Mouse (Mus musculus) megakaryocyte, embryonic 14.5 days (primary cell): ENCODE results near the gene 2310002L09Rik. TPM values are rescaled to one million over a fixed set of nuclear protein-coding genes. Genes with fewer than 3 reads are reported as not detected.
"Not testable (repeated sequence)": the region's sequence is repeated elsewhere in the genome, so short reads cannot be mapped to it uniquely, and the experiment has no call there.

Source experiments
- H3K27me3 ChIP-seq: replicated peaks from 2 replicates; pipeline ENCODE3; 2012; ENCODE audit warnings: inconsistent platforms
- H3K36me3 ChIP-seq: replicated peaks from 2 replicates; pipeline ENCODE3; 2012; ENCODE audit warnings: low read length, inconsistent platforms, mixed read lengths
- H3K4me1 ChIP-seq: 2 replicates; pipeline ENCODE4 v1.6.1; 2012; ENCODE audit warnings: inconsistent platforms
- H3K4me3 ChIP-seq: replicated peaks from 2 replicates; pipeline ENCODE3; 2012; ENCODE audit warnings: moderate library complexity, mild to moderate bottlenecking, inconsistent platforms
- H3K9me3 ChIP-seq: 2 replicates; pipeline ENCODE4 v1.6.1; 2012; ENCODE audit warnings: inconsistent platforms
- FLI1 ChIP-seq: IDR thresholded peaks from 2 replicates; pipeline ENCODE4 v1.6.1; 2012; ENCODE audit warnings: low read length, inconsistent platforms, mixed read lengths
- GATA1 ChIP-seq: IDR thresholded peaks from 3 replicates; pipeline ENCODE4 v1.6.1; 2012; ENCODE audit warnings: mixed read lengths, low read length, inconsistent platforms, borderline replicate concordance
- polyA plus RNA-seq: library from polyadenylated mRNA; stranded (reverse); fragments of >175 nt; gene quantifications from 2 replicates; pipeline ENCODE4 v1.2.3, GENCODE M21; 2012; ENCODE audit warnings: low replicate concordance; ENCODE audit not compliant: insufficient read depth

The 2310002L09Rik gene
- polyA plus RNA-seq = not detected in 2 replicates

DNA sequence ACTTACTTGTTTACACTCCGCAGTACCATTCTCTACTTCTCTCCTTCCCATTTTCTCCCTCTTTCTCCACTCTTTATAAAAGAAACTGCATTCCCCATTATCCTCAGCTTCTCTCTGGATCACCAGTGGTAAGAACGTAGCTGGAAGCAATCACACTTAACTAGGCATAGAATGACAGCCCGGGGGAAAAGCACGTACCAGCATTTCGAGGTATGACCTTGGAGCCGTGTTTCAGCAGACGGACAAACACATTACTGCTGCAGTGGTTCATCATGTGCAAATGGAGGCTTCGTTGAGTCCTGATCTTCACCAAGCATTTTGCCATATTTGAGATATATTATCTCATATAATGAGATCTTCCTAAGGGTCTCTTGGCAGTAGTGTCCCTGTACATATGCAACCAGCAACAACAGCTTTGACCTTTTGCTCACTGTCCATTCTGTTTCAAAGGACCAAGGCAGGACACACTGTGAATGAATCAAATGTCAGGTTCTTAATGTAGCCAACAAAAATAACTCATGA is at the start of gene 2310002L09Rik:
TSS of gene 2310002L09Rik (minus strand) at position 472 of the 522 bp plus-strand sequence.
- no peaks in the 10 kb centered on the region for H3K9me3 ChIP-seq
- H3K27me3 ChIP-seq = no peaks in the 10 kb centered on the region
- no peaks in the 10 kb centered on the region for H3K4me1 ChIP-seq
- no peak within 1 kb of the TSS for H3K4me3 ChIP-seq
- no peaks in the 10 kb centered on the region for H3K36me3 ChIP-seq
- no peak for TF ChIP-seq FLI1
- no peak for TF ChIP-seq GATA1

DNA sequence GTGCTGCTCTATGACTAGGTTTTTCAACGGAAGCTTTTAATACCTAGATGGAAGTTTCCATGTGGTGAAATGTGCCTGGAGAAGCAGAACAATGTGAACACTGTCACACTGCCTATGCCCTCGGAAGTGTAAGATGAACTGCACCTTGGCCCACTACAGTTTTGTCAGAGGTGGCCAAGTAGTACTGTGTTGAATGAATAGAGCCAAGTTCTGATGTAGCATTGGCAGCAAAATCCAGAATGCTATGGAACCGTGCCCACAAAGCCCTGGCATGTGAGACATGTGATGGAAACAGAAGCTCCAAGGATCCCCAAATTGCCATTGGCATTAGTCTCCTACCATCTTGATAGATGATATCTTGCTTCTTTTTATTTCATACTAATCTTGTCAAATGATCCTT is 29.8 kb upstream of the 2310002L09Rik start:
- no peak for TF ChIP-seq GATA1
- TF ChIP-seq FLI1 = no peak
- Histone ChIP-seq H3K4me3 (no peak overlapping the region), H3K4me1 (no peaks in the 10 kb centered on the region), H3K27me3 (no peaks in the 10 kb centered on the region), H3K36me3 (no peaks in the 10 kb centered on the region), H3K9me3 (no peaks in the 10 kb centered on the region)

DNA sequence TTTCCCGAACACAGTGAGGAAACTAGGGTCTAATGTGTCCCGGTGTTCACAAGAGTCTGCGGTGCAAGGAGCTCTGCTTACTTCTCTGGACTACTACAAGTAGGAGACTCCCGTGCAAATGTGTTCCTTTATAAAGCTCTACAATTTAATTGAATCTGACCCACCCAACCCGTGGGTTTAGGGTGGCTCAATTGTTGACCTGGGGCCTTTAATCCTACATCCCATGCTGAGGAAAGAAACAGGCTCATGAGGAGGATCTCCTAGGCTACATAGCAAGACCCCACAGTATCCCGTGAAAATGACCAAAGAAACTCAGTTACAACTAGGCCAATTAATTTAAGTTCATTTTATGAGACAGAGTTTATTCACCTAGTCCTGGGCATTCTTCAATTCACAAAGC is 30.0 kb downstream of the 2310002L09Rik start, which contains the start of gene Gm11756:
TSS of gene Gm11756 (minus strand) at position 101 of the 400 bp plus-strand sequence.
- H3K27me3 ChIP-seq, H3K9me3 ChIP-seq, H3K4me1 ChIP-seq, H3K4me3 ChIP-seq, H3K36me3 ChIP-seq: not testable (repeated sequence)

DNA sequence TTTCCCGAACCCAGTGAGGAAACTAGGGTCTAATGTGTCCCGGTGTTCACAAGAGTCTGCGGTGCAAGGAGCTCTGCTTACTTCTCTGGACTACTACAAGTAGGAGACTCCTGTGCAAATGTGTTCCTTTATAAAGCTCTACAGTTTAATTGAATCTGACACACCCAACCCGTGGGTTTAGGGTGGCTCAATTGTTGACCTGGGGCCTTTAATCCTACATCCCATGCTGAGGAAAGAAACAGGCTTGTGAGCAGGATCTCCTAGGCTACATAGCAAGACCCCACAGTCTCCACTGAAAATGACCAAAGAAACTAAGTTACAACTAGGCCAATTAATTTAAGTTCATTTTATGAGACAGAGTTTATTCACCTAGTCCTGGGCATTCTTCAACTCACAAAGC is 44.8 kb downstream of the 2310002L09Rik start, which contains the start of gene Gm13871:
TSS of gene Gm13871 (minus strand) at position 101 of the 400 bp plus-strand sequence.
- not testable (repeated sequence) for H3K4me3 ChIP-seq

DNA sequence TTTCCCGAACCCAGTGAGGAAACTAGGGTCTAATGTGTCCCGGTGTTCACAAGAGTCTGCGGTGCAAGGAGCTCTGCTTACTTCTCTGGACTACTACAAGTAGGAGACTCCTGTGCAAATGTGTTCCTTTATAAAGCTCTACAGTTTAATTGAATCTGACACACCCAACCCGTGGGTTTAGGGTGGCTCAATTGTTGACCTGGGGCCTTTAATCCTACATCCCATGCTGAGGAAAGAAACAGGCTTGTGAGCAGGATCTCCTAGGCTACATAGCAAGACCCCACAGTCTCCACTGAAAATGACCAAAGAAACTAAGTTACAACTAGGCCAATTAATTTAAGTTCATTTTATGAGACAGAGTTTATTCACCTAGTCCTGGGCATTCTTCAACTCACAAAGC is 59.6 kb downstream of the 2310002L09Rik start, which contains the start of gene Gm11757:
TSS of gene Gm11757 (minus strand) at position 101 of the 400 bp plus-strand sequence.
- H3K4me3 ChIP-seq, H3K36me3 ChIP-seq, H3K4me1 ChIP-seq, H3K9me3 ChIP-seq, H3K27me3 ChIP-seq: not testable (repeated sequence)

More for the DNA sequence above, 44.8 kb downstream of the 2310002L09Rik start, which contains the start of gene Gm13871:
- H3K27me3 ChIP-seq, H3K9me3 ChIP-seq, H3K36me3 ChIP-seq, H3K4me1 ChIP-seq: not testable (repeated sequence)

Other genes with a start within 250 kb of the 2310002L09Rik start
- gene Rasef, start 159.9 kb downstream of the 2310002L09Rik start, polyA plus RNA-seq = not detected in 2 replicates
- gene Gm11758, start 74.6 kb downstream of the 2310002L09Rik start, polyA plus RNA-seq = not detected in 2 replicates
- gene Gm11757, start 59.7 kb downstream of the 2310002L09Rik start, polyA plus RNA-seq = not detected in 2 replicates
- not detected in 2 replicates for gene Gm13871, start 44.9 kb downstream of the 2310002L09Rik start, polyA plus RNA-seq
- gene Gm11756, start 30.1 kb downstream of the 2310002L09Rik start, polyA plus RNA-seq = not detected in 2 replicates
- gene Frmd3, start 62.6 kb upstream of the 2310002L09Rik start, polyA plus RNA-seq = not detected in 2 replicates